Mouse (Mus musculus): Measurements from ENCODE around the gene Gng7.

Gene Gng7

GRCm38 (mm10) chr10:81025047-81025621 lies 10.4 kb upstream of the Gng7 start:
- no peak for DNase-seq

GRCm38 (mm10) chr10:81024346-81024937 lies 9.7 kb upstream of the Gng7 start:
- no peak for DNase-seq

- DNase-seq: no peak
Observed at GRCm38 (mm10) chr10:81022744-81023143, 8.0 kb upstream of the Gng7 start.

GRCm38 (mm10) chr10:81021547-81022110 lies 6.9 kb upstream of the Gng7 start:
- no peak for DNase-seq

- DNase-seq: no peak
Observed at GRCm38 (mm10) chr10:81020207-81020606, 5.5 kb upstream of the Gng7 start.

GRCm38 (mm10) chr10:81019687-81020086 lies 4.9 kb upstream of the Gng7 start:
- DNase-seq: no peak

- DNase-seq: peak; percentile 76
Observed at GRCm38 (mm10) chr10:81018326-81018725, 3.6 kb upstream of the Gng7 start.

GRCm38 (mm10) chr10:81016645-81017044 lies 1.9 kb upstream of the Gng7 start:
- DNase-seq: peak; percentile 67

- DNase-seq: no peak
Observed at GRCm38 (mm10) chr10:81015666-81016065, 921 bp upstream of the Gng7 start.

GRCm38 (mm10) chr10:81010851-81011250 lies 3.9 kb downstream of the Gng7 start:
- DNase-seq: no peak

GRCm38 (mm10) chr10:81007240-81007639 lies 7.5 kb downstream of the Gng7 start:
- no peak for DNase-seq

GRCm38 (mm10) chr10:81006005-81006677 lies 8.6 kb downstream of the Gng7 start:
- no peak for DNase-seq

- peak; percentile 42 for DNase-seq
Observed at GRCm38 (mm10) chr10:81001161-81001560, 13.6 kb downstream of the Gng7 start.

- no peak for DNase-seq
Observed at GRCm38 (mm10) chr10:81000197-81001062, 14.3 kb downstream of the Gng7 start.

GRCm38 (mm10) chr10:80999362-81000196 lies 15.2 kb downstream of the Gng7 start:
- peak; percentile 81 for DNase-seq

GRCm38 (mm10) chr10:80998778-80999177 lies 16.0 kb downstream of the Gng7 start:
- peak; percentile 71 for DNase-seq

- peak; percentile 30 for DNase-seq
Observed at GRCm38 (mm10) chr10:80998021-80998420, 16.7 kb downstream of the Gng7 start.

- no peak for DNase-seq
Observed at GRCm38 (mm10) chr10:80997332-80997731, 17.4 kb downstream of the Gng7 start.

GRCm38 (mm10) chr10:80996501-80996900 lies 18.2 kb downstream of the Gng7 start:
- DNase-seq: no peak

- DNase-seq: peak; percentile 86
Observed at GRCm38 (mm10) chr10:80995091-80995632, 19.6 kb downstream of the Gng7 start.

GRCm38 (mm10) chr10:80994621-80995020 lies 20.1 kb downstream of the Gng7 start:
- no peak for DNase-seq

- no peak for DNase-seq
Observed at GRCm38 (mm10) chr10:80993276-80993675, 21.5 kb downstream of the Gng7 start.
